Mouse (Mus musculus) cortical plate, adult 2 months (tissue): Measurements from ENCODE around the gene Mlxipl. TPM values are rescaled to one million over a fixed set of nuclear protein-coding genes. Genes with fewer than 3 reads are reported as not detected.

Experiments
- H3K27ac ChIP-seq: fragments of 200-500 bp; 2 replicates; pipeline ENCODE4 v1.5.1; 2012; ENCODE audit warnings: low read length, control low read depth, inconsistent platforms; ENCODE audit not compliant: insufficient read depth
- H3K4me1 ChIP-seq: fragments of 200-500 bp; 2 replicates; pipeline ENCODE4 v1.6.1; 2011; ENCODE audit warnings: low read length; ENCODE audit not compliant: control insufficient read depth, insufficient read depth
- H3K4me3 ChIP-seq: fragments of 200-500 bp; 2 replicates; pipeline ENCODE4 v1.5.1; 2011; ENCODE audit warnings: mild to moderate bottlenecking, low read length, control low read depth; ENCODE audit not compliant: insufficient read depth
- CTCF ChIP-seq: fragments of 200-500 bp; IDR thresholded peaks from 2 replicates; pipeline ENCODE4 v1.5.1; 2011; ENCODE audit warnings: mild to moderate bottlenecking, control low read depth, low read length; ENCODE audit not compliant: insufficient read depth; ENCODE audit errors: extremely low read depth
- POLR2A ChIP-seq: fragments of 200-500 bp; IDR thresholded peaks from 2 replicates; pipeline ENCODE4 v1.6.1; 2011; ENCODE audit warnings: mild to moderate bottlenecking, low read length, control low read depth; ENCODE audit not compliant: insufficient read depth; ENCODE audit errors: extremely low read depth
- polyA plus RNA-seq: library from polyadenylated mRNA; depleted of rRNA; stranded (reverse); fragments of >200 nt; gene quantifications from 2 replicates; pipeline ENCODE4 v1.2.3, GENCODE M21; 2012

The Mlxipl gene
- polyA plus RNA-seq, 1 experiment, result 4.2 TPM

DNA sequence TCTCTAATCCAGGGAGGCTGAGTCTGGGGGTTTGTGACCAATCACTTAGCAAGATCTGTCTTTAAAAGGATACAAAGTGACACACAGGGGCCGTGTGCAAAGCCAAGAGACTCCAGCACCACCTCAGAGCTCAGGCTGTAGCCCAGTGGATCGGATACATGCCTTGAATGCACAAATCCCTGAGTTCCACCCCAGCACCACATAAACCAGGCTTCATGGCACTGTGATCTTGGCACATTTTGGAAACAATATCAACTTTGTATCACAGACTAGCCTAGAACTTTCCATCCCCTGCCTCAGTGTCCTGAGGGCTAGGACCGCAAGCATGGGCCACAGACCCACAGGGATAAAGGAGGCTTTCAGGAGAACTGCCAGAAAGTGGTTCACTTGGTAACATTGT lies 23.7 kb upstream of the Mlxipl start:
- no peak overlapping the region for H3K4me3 ChIP-seq
- no peak overlapping the region for H3K27ac ChIP-seq
- H3K4me1 ChIP-seq, result peaks cover 6% of the 10 kb centered on the region
- TF ChIP-seq POLR2A (no peak), CTCF (no peak)

DNA sequence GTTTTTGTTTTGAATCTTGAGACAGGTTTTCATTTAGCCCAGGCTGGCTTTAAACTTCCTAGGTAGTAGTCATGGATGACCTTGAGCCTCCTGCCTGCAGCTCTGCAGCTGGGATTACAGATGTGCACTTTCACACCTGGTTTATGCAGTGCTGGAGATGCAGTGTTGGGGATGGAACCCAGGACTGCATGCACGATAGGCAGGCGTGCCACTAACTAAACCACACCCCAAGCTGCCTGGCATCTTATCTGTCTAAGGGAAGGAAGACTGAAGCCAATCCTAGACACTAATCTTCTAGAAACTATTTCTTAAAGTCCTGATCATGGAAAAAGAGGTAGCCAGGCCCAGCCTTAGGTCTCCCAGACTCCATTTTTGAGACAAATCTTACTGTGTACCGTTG lies 19.2 kb upstream of the Mlxipl start:
- H3K27ac ChIP-seq, result no peak overlapping the region
- TF ChIP-seq CTCF (no peak), POLR2A (no peak)
- H3K4me3 ChIP-seq, result no peak overlapping the region
- H3K4me1 ChIP-seq, result peaks cover 6% of the 10 kb centered on the region

DNA sequence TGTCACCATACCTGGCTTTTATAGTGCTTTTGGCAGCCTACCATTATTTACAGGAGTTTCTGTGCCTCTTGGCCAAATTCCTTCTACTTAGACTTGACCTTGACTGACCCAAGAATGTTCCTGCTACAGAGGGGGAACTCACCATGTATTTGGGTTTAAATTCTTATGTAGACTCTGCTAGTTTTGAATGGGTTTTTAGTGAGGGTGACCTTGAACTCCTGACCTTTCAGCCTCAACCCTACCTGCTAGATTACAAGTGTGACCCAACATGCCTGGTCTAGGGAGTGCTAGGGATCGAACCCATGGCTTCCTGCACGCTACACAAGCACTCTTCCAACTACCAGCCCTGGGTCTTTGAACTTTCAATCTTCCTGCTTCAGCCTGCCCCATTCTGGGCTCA lies 17.6 kb upstream of the Mlxipl start:
- no peak overlapping the region for H3K27ac ChIP-seq
- TF ChIP-seq POLR2A (no peak), CTCF (no peak)
- no peaks in the 10 kb centered on the region for H3K4me1 ChIP-seq
- no peak overlapping the region for H3K4me3 ChIP-seq

DNA sequence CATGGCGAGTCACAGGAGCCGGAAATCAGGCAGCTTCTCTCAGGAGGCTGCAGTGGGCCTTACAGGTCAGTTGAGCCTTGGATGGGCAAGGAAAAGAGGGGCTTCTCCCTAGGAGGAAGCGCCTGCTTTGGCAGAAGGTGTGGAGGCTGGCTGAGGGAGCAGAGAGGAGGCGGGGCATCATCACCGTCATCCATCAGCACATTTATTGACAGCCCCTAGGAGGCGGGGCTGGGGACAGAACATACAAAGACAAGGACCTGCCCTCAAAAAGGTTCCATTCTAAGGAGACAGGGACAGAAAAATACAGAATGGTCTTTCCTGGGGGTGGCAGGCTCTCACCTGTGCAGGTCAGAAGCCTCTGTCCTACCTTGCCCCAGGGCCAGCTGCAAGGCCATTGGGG lies 17.0 kb upstream of the Mlxipl start:
- Histone ChIP-seq H3K27ac (no peak overlapping the region), H3K4me3 (no peak overlapping the region), H3K4me1 (no peaks in the 10 kb centered on the region)
- TF ChIP-seq POLR2A (no peak), CTCF (no peak)

DNA sequence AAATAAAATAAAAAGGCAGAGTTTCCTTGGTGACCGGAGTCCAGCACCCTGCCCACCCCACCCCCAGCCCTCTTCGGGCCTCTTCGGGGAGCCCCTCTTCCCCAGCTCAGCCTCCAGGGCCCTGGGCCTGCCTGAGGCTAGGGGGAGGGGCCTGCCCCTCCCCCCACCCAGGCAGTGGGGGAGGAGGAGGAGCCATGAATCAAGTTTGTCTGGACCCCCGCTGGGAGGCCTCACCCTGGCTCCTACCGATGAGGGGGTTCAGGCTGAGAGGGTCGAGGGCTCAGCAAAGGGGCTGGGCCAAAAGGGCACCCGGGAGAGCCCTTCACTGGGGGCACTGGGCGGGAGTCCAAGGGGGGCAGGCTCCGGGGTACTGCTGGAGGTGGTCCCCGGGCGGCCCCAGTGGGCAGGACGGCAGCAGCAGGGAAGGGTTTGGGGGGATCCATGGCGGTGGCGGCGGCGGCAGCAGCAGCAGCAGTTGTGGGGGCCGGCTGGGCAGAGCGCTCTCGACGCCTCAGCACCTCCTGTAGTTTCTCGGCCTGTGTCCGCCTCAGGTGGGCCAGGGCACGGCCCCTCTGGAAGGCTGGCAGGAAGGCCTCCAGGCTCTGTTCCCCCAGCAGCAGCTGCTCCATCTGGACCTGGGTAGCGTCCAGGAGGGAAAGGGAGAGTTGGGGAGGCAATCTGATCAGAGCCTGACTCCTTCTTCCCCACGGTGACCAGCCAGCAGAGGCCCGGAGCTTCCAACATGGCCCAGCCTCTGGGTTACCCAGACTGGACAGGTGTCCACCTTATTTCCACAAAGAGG lies 16.1 kb upstream of the Mlxipl start:
- Histone ChIP-seq H3K4me1 (no peaks in the 10 kb centered on the region), H3K27ac (no peak overlapping the region), H3K4me3 (no peak overlapping the region)
- no peak for TF ChIP-seq POLR2A
- TF ChIP-seq CTCF, result no peak

DNA sequence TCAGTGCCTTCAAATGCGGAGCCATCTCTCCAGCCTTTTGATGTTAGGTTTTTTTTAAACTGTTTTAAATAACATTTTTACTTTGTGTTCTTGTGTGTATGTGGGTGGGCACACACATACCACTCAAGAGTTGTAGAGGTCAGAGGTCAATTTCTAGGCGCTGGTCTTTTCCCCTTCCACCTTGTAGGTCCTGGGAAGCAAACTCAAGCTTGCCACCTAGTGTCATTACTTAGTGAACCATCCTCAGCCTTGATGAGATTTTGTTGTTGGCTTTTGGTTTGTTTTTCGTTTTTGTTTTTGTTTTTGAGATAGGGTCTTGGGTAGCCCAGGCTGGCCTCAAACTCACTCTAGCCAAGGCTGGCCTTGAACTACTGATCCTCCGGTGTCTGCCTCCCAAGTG lies 14.0 kb upstream of the Mlxipl start:
- Histone ChIP-seq H3K27ac (no peak overlapping the region), H3K4me1 (no peaks in the 10 kb centered on the region), H3K4me3 (no peak overlapping the region)
- TF ChIP-seq CTCF (0 out of 2 replicates have a peak, but pooled peaks have one; percentile 12), POLR2A (no peak)

DNA sequence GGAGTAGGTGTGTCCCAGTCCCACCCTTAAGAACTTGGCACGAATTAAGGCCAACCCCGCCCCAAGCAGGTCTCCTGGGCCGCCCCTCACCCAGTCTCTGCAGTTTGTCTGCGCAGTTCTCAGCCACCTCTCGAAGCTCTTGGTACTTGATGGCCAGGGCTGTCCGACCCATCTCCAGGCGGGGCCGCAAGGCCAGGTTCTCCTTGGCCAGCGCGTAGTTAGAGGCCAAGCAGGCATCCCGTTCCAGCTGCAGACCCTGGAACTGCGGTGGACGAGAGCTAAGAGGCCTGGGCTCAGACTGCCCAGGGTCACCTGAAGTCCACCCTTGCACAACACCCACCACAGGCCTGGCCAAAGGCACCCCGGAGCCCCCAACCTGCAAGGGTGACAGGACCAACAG lies 13.3 kb upstream of the Mlxipl start:
- no peak overlapping the region for H3K27ac ChIP-seq

DNA sequence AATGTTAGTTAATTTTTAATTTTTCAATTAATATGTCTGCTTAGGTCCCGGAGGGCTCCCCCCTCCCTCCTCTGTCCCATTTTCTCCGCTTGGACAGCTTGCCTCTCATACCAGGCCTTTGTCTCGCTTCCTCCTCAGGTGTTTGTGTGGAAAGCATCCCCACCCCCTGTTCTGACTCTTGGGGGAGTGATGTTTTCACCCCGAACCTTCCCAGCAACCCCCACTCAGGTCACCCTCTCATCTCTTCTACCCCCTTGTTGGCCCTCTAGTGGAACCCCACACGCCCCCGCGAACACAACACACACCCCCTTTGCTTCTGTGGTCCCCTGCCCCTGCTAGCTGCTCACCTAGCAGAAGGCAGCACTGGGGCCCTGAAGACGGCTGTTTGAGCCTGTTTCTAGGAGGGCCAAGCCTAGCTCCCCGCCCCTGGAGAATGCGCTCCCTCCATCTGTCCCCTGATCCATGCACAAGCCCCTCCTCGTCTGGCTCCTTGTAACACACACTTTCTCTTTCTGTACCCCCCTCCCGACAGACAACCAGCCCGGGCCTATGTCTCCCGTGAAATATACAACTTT lies 12.7 kb upstream of the Mlxipl start:
- no peak overlapping the region for H3K27ac ChIP-seq
- TF ChIP-seq CTCF (no peak), POLR2A (no peak)
- peak overlapping the region; percentile 40 for H3K4me3 ChIP-seq
- no peaks in the 10 kb centered on the region for H3K4me1 ChIP-seq

More for the DNA sequence above, 13.3 kb upstream of the Mlxipl start:
- TF ChIP-seq CTCF (no peak), POLR2A (no peak)
- no peaks in the 10 kb centered on the region for H3K4me1 ChIP-seq
- no peak overlapping the region; the same call in 1 of the 2 replicates for H3K4me3 ChIP-seq

DNA sequence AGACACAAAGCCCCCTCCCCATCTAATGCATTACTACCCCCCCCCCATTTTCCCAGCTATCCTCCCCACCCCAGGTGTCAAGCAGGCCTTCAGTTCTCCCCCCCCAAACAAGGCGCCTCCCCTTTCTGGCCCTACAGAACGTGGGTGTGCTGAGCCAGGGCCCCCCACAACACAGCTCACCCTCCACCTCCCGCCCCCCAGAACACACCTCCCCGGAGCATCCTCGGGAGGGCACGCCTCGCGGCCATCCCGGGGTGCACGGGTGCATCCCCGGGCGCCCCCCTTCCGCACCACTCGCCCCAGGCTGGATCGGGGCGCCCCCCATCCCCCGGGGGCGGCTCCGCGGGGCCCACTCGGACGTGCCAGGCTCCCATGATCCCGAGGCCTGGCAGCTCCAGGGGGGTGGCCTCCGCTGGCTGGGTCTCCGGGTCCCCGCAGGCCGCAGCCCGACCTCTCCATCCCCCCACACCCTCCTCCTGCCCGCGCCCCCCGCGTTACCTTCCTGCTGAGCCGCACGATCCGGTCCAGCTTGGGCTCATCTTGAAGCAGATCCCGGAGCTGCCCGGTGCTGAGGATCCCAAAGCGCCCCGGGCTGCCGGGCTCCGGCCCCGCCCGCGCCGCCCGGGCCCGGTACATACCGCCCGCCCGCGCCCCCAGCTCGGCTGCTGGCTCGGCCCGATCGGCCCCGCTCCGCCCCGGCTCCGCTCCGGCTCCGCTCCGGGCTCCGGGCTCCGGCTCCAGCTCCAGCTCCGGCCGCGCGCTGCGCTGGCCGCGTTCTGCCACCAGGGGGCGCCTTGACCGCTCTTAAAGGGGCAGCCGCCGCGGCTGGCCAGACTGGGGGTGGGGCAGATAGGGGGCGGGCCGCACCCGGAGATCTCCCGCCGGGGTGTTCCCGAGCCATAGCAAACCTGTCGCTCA lies 11.9 kb upstream of the Mlxipl start, which contains the start of gene Vps37d:
Vps37d (minus strand) TSS at position 703 of the 918 bp plus-strand sequence.
- Histone ChIP-seq H3K4me1 (no peaks in the 10 kb centered on the region), H3K4me3 (peak within 1 kb of the TSS; percentile 40), H3K27ac (peak within 1 kb of the TSS; percentile 88)
- TF ChIP-seq CTCF (peak; percentile 32; the same call in 1 of the 2 replicates), POLR2A (no peak)

DNA sequence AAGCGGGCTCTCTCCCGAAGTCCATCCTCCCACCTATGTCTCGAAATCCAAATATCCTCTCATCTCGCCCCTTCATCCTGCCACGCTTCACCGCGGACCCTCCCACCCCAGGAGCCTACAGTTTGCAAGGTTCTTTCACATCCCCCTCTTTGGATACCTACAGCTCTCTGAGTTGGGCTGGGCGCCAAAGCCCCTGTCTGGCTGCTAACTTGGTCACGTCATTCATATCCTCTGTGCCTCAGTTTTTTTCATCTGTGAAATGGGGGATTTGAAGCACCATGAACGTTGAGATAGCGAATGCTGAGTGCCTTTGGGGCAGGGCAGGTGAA lies 11.2 kb upstream of the Mlxipl start:
- Histone ChIP-seq H3K27ac (no peak overlapping the region), H3K4me3 (peak overlapping the region; percentile 40), H3K4me1 (no peaks in the 10 kb centered on the region)
- no peak for TF ChIP-seq POLR2A
- TF ChIP-seq CTCF, result no peak

DNA sequence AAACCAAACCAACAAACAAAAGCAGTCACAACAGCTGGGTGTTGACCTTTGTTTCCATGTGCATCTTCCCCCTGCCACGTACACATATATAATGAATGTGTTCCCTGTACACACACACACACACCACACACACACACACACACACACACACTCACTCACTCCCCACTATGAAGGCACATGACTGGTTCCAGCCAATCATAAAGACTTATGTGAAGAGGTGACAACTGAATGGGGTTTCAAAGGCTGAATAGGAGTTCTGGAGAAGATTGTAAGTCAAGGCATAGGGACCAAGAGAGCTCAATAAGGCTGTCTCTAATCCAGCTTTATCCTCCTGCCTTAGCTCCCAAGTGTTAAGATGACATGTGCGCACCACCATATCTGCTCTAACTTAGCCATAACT lies 10.1 kb upstream of the Mlxipl start:
- H3K4me3 ChIP-seq, result no peak overlapping the region
- H3K4me1 ChIP-seq, result no peaks in the 10 kb centered on the region
- H3K27ac ChIP-seq, result no peak overlapping the region
- TF ChIP-seq CTCF (no peak), POLR2A (no peak)
